ENCODE assay signal across 27 mouse cellular contexts in genomic region chr7:113642540-113642939, GRCm38 (mm10).
DNase-seq lines count a peak whose midpoint lies in the region; ATAC-seq and TF ChIP-seq lines count a peak whose summit lies in the region.
"Had no signal": no experiment of that assay in that cellular context is flagged by ENCODE, and none has a peak within 500 bp of the region (broad histone marks: within the 10 kb centered on the region; RNA-seq: fewer than 3 reads in every experiment).

No protein-coding gene starts in this region.

- H3K4me1 ChIP-seq in limb, embryonic 14.5 days (ENCODE audit: control insufficient read depth, insufficient read depth, low read length): no peaks in the 10 kb centered on the region
- no peaks in the 10 kb centered on the region for H3K4me1 ChIP-seq in limb, embryonic 10.5 days
- H3K4me1 ChIP-seq: hindbrain, embryonic 15.5 days; intestine, embryonic 15.5 days; limb, embryonic 12.5 days; liver, embryonic 12.5 days had no signal

- DNase-seq in cerebellum, postnatal 10 days: peak; percentile 62 to 72
- no peak for DNase-seq in cerebellum, postnatal 36 days
- DNase-seq in heart, adult 11 months: peak; percentile 19
- DNase-seq in heart, postnatal 10 days: no peak
- peak; percentile 19 for DNase-seq in limb, embryonic 14.5 days (ENCODE audit: low spot score)
- DNase-seq in limb, embryonic 10.5 days (ENCODE audit: low spot score): no peak
- DNase-seq in retina, embryonic 14.5 days (ENCODE audit: low spot score): peak; percentile 59
- no peak for DNase-seq in spleen, postnatal 10 days (ENCODE audit: low spot score in 2 of 2)
- DNase-seq: adrenal gland, postnatal 10 days; cerebellum, adult 11 months; cerebellum, adult 9-10 months; gastrocnemius, postnatal 10 days; kidney, adult 8-10 months; kidney, postnatal 10 days; layer of hippocampus, postnatal 36 days; liver, postnatal 0 days; lung, postnatal 36 days; right cerebral cortex, postnatal 4 days; thymus, postnatal 4 days had no signal

- H3K27ac ChIP-seq in limb, embryonic 14.5 days (replicated peaks; ENCODE audit: low read depth, low read length): no peak overlapping the region
- H3K27ac ChIP-seq in limb, embryonic 10.5 days: no peak overlapping the region
- H3K27ac ChIP-seq: hindbrain, embryonic 15.5 days; intestine, embryonic 15.5 days; limb, embryonic 12.5 days; liver, embryonic 12.5 days; neural tube, embryonic 15.5 days had no signal

- H3K4me3 ChIP-seq in limb, embryonic 14.5 days (replicated peaks; ENCODE audit: low read length): no peak overlapping the region
- no peak overlapping the region for H3K4me3 ChIP-seq in limb, embryonic 10.5 days
- H3K4me3 ChIP-seq: hindbrain, embryonic 15.5 days; intestine, embryonic 15.5 days; limb, embryonic 12.5 days; liver, embryonic 12.5 days; neural tube, embryonic 15.5 days had no signal

- no peak for TF ChIP-seq POLR2A in limb, embryonic 14.5 days (IDR thresholded peaks at IDR 0.05; ENCODE audit: borderline replicate concordance, extremely low read depth, insufficient read depth, insufficient read length)

- intact Hi-C loops in heart, postnatal 10 days (cut with DNase I): no loop called here

- no peak overlapping the region for H3K4me2 ChIP-seq in limb, embryonic 14.5 days (replicated peaks; ENCODE audit: low read depth, low read length, severe bottlenecking)
- H3K4me2 ChIP-seq: hindbrain, embryonic 15.5 days; intestine, embryonic 15.5 days; limb, embryonic 12.5 days; liver, embryonic 12.5 days; midbrain, embryonic 11.5 days; neural tube, embryonic 15.5 days had no signal

- H3K9ac ChIP-seq in limb, embryonic 14.5 days (ENCODE audit: low read depth, low read length, severe bottlenecking): no peak overlapping the region
- H3K9ac ChIP-seq: hindbrain, embryonic 15.5 days; intestine, embryonic 15.5 days; limb, embryonic 12.5 days; liver, embryonic 12.5 days; liver, postnatal 0 days; neural tube, embryonic 15.5 days had no signal

- H3K27me3 ChIP-seq in limb, embryonic 14.5 days (ENCODE audit: control insufficient read depth, insufficient read depth, low read length): no peaks in the 10 kb centered on the region
- no peaks in the 10 kb centered on the region for H3K27me3 ChIP-seq in limb, embryonic 10.5 days (ENCODE audit: low read depth, poor library complexity, severe bottlenecking)
- H3K27me3 ChIP-seq: CH12.LX; hindbrain, embryonic 15.5 days; intestine, embryonic 15.5 days; limb, embryonic 12.5 days; liver, embryonic 12.5 days; neural tube, embryonic 15.5 days had no signal

- no peaks in the 10 kb centered on the region for H3K9me3 ChIP-seq in limb, embryonic 14.5 days (ENCODE audit: control insufficient read depth, low read length)
- no peaks in the 10 kb centered on the region for H3K9me3 ChIP-seq in limb, embryonic 10.5 days (replicated peaks)
- H3K9me3 ChIP-seq: hindbrain, embryonic 15.5 days; intestine, embryonic 15.5 days; limb, embryonic 12.5 days; liver, embryonic 12.5 days; neural tube, embryonic 15.5 days had no signal

- WGBS in limb, embryonic 14.5 days: 65% methylated on average over 7 of the region's 7 CpGs
- WGBS in limb, embryonic 10.5 days: 89% methylated on average over 7 of the region's 7 CpGs

- no peak for ATAC-seq in limb, embryonic 14.5 days (ENCODE audit: low FRiP score, low read depth)
- ATAC-seq: intestine, embryonic 15.5 days; liver, embryonic 12.5 days; liver, postnatal 0 days; Patski had no signal

- no peaks in the 10 kb centered on the region for H3K36me3 ChIP-seq in limb, embryonic 14.5 days (ENCODE audit: control insufficient read depth, insufficient read depth, low read length)
- no peaks in the 10 kb centered on the region for H3K36me3 ChIP-seq in limb, embryonic 10.5 days
- H3K36me3 ChIP-seq: hindbrain, embryonic 15.5 days; intestine, embryonic 15.5 days; limb, embryonic 12.5 days; liver, embryonic 12.5 days; neural tube, embryonic 15.5 days had no signal

Comparison
In these comparisons a context has a peak if more than half of its experiments do, and no peak if none do; other contexts are left out.
1. DNase-seq: peak in cerebellum, postnatal 10 days (2 of 2), heart, adult 11 months (single experiment), limb, embryonic 14.5 days (single experiment) and retina, embryonic 14.5 days (single experiment); none in cerebellum, postnatal 36 days (0 of 2), heart, postnatal 10 days (0 of 2), limb, embryonic 10.5 days (single experiment) and spleen, postnatal 10 days (0 of 2).